Mouse (Mus musculus): ENCODE results near the gene Slc22a14. TPM values are rescaled to one million over a fixed set of nuclear protein-coding genes. Genes with fewer than 3 reads are reported as not detected.
A peak's percentile ranks its signal among the peaks of the same experiment; 100 is the strongest.

Slc22a14 gene
- total RNA-seq, 4 experiments from 2014 or later, result 0.20 TPM; not detected in 3

DNA sequence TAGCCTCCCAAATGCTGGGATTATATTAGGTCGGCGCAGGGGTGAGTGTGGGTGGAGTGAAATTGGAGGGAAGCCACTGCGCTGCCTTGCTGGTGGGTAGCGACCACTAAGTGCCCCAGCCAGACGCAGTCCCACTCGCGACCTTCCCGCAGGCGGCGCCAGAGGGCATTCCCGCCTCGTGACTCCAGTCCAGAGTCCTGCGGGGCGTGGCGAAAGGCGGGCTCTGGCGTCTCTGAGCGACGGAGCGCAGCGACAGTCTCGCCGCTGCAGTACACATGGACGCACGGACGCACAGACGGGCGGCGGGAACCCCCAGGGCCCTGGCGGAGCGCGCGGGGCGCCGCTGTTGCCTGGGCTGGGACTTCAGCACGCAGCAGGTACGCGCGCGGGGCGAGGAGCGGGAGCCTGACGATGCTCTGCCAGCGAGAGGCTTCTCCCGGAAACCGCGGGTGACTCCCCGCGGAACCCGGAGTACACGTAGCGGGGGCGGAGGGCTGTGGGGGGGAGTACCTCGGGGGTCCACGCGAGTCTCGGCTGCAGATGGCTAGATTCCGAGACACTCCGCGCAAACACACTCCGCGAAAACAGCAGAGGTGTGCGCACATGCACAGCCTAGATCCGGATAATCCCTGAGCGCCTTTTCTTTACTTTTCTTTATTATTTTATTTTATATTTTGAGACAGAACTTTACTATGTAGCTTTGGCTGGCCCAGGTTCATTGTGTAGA is 7.9 kb downstream of the Slc22a14 start, which contains the start of gene Xylb:
TSS of gene Xylb (plus strand) at position 51 of the 727 bp plus-strand sequence.
- DNase-seq (ENCODE audit: low spot score in 2 of 2), result peak; percentile 81 to 86

DNA sequence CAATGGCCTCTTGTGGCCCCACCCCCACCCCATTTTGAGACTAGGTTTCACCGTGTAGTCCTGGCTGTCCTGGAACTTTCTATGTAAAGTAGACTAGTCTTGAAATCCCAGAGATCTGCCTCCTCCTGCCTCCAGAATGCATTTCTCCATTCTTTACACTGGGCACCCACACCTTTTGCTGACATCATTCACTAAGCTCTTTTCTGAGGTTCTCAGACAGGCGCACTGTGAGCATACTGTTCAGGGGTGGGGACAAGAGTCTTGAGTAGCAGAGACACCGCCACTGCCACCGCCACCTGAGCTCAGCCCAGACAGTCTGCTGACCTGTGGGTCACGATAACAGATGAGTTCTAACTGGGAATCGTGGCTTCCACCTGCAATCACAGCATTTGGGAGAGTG is 9.4 kb downstream of the Slc22a14 start:
- no peak for DNase-seq (ENCODE audit: low spot score in 2 of 2)

DNA sequence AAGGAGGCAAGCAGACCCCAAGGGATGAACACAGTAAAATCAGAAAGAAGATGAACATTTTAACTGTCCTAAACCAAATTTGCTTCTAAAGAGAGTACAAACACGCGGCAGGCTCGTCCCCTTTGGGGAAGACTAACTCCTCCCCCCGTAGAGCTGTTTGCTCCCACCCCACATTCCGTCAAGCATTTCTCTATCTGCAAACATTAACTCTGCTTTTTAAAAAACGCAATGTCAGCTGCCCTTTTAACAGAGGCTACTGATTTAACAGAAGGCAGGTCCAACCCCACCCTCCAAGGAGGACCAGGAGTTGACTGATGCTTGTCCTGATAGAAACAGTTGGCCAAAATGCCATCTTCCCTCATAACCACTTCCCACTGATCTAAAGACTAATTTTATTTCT is 11.4 kb downstream of the Slc22a14 start:
- DNase-seq (ENCODE audit: low spot score in 2 of 2), result no peak

DNA sequence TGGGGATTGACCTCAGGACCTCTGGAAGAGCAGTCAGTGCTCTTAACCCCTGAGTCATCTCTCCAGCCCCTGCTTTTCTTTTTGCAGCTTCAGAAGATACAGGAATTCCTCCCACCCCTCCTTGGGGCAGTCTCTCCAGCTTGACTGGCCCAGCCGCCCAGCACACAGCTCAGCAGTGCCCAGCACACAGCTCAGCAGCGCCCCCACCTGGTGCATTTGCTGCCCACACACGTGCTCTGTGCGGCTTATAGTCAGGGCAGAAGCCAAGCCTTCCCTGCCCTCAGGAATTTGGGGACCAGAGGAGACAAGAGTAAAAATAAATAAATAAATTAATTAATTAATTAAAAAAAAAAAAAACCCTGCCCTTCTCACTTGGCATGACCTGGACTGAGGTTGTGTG is 13.3 kb downstream of the Slc22a14 start:
- peak in 1 of 2 experiments; percentile 63 for DNase-seq (ENCODE audit: low spot score in 2 of 2)

DNA sequence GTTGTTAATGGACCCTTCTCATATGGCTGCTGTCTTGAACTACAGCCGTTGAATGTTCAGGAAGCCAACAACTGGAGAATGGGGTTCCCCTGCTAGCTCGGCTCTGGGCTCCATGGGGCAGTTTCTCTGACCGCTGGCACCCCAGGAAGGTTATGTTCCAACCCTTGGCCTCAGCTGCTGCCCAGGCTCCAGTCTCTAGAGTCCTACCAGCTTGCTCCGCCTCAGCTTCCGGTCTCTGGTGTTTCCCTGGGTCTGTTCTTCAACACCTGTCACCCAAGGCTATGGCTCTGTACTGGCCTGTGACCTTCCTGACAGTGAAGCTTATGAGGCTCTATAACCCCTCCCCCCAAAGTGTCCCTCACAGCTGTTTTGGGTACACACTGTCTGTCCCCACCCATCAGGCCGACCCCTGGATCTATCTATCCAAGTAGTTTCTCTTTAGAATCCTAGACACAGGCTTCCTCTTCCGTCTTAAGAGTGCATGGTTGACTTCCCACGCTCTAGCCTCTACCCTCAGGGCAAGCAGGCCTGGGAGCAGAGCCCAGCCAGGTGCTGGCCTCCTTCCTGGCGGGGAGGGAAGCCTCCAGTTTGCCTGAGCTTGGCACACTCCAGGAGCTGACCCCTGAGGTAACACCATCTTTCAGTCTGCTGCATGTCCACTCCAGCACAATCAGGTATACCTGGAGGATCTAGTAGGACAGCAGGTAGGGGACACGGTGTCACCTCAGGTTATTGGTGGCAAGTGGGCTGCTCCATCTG is 14.2 kb downstream of the Slc22a14 start:
- no peak for DNase-seq (ENCODE audit: low spot score in 2 of 2)

DNA sequence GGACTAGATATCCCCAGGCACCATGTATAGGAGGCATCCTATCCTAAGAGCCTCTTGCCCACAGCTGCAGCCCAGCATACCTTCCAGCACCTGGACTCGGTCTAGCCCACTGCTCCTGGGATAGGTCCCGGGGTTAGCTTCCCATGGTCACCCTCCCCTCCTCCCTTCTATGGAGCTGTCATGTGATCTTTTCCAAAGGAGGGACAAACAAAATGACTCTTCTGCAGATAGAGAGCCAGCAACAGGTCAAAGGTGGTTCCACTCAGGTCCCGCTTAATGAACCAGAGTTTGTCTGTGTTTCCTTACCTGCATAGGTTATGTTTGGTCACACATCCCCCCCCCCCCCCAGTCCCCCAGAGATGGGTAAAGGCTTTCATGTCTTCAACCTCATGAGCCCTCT is 14.8 kb downstream of the Slc22a14 start:
- no peak for DNase-seq (ENCODE audit: low spot score in 2 of 2)

DNA sequence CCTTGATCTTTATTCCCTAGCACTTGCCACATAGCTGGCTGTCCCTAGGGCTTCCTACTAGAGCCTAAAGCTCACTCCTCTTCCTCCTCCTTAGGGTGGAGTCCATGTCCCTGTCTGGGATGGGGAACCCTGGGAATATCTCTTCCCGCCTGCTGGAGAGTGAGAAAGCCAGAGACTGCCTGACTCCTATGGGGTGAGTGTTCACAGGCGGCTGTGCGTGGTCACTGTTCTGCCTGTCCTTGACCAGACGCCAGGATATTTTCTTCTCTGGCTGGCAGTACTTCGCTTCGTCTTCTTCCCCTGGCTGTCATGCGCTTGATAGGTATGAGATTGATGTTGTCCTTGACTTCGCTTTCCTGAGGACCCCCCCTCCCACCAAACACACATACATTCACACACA is 19.0 kb downstream of the Slc22a14 start:
- no peak for DNase-seq (ENCODE audit: low spot score in 2 of 2)

DNA sequence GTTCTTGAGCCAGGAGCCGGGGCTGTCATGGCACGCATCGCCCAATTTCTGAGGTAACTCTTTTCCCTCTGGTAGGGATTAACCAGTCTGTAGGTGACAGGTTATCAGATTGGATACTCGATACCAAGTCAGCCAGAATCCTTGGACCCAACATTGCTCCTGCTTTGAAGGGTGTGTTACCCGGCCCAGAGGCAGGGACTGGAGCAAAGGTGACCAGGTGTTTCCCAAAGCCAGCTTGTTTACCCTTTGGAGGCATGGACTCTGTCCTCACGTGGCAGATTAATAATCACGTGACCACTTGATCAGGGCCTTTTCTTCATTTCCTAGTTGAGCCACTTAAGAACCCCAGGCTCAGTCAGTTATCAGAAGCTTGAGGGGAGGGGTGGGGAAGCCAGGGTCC is 22.6 kb downstream of the Slc22a14 start:
- DNase-seq (ENCODE audit: low spot score in 2 of 2), result no peak

DNA sequence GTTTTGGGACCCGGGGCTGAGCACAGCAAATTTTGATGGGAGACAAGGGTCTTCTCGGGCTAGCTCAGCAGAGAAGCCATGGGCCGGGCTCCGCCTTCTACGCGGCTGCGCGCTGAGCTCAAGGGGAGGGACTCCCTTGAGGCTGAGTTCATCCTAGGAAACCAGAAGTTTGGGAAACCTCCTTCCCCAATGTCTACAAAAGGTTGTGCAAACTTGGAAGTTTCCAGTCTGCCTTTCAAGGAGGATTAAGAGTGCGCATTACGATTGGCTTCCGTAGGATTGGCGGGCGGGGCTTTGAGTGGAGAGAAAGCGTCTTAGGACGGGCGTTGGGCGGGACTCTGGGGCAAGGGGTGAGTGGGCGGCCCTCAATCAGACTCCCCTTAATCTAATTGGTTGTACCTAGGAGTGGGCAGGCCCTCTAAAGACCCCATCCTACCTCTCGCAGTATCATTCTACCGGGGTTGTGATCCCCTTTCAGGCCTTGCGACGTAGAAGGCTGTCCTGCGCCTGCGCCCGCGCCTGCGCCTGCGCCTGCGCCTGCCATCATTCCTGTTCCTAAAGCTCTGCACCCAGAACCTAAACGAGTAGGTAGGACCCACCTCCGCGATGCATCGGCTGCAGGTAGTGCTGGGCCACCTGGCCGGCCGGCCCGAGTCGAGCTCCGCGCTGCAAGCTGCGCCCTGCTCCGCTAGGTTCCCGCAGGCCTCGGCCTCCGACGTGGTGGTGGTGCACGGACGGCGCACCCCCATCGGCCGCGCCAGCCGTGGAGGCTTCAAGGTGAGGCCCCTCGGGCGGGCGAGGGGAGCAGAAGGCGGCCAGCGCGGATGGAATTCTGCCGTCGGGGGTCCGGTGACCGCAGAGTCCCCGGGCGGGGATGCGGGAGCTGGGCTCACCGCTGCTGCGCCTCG is 24.2 kb downstream of the Slc22a14 start, which contains the start of gene Myd88:
TSS of gene Myd88 (minus strand) at position 503 of the 908 bp plus-strand sequence.
- DNase-seq (ENCODE audit: low spot score in 2 of 2), result peak; percentile 95 to 98

DNA sequence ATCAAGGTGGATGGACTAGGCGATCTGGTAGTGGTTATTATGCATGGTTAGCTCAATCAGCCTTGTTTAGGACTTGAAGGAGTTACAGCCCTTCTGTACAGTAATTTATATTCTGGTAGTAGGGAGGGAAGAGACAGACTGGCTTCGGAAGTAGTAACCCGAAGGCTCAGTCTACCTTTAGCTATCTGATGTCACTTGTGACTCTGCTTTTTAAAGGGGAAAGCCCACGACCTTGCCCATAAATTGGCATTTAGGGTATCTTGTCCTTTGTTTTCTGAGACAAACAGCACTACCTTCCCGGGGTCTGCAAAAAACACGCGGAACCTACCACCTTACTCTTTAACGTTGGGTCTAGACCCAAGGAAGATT is 25.2 kb downstream of the Slc22a14 start:
- DNase-seq (ENCODE audit: low spot score in 2 of 2), result no peak

DNA sequence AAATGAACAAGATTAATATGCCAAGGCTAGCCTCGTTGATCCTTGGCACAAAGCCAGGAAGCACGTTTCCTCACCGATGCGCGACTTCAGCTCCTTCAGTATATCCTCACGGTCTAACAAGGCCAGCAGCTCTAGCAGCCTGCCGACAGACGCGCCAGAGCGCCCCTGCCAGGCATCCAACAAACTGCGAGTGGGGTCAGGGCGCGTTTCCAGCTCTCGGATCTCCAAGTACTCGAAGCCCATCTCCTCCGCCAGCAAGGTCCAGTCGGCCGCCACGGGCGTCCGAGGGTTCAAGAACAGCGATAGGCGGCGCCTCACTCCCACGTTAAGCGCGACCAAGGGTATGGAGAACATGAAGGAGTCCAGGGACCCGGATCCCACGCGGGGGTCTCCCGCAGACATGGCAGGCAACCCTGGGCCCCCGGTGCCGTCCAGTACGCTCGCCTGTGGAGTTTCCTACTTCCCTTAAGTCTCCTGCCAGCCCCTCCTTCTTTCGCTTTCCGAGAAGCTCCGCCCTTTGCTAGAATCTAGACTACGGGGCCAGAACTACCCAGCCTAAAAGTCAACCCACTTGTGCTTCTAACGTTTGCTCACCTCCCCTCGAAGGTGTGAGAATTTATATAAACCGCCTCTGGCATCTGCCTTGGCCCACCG is 25.7 kb downstream of the Slc22a14 start, which contains the start of gene Acaa1a:
TSS of gene Acaa1a (plus strand) at position 119 of the 654 bp plus-strand sequence.
- DNase-seq (ENCODE audit: low spot score in 2 of 2), result peak in 1 of 2 experiments; percentile 52

DNA sequence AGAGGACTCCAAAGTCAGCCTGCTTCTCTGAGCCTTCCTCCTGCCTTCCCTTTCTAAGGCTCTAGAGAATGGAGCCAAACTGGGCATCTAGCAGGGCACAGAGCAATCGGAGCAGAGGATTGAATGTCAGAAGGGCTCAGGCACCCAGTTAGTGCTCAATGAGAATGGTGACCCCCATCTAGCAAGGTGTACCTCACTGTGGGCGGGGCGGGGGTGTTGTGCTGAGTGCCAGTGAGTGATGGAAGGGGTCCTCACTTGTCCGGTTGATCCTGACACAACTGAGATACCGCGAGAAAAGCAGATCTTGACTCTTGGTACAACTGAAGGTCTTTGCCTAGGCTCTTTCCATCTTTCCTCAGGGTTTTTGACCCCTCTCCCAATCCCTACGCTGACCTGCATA is 26.2 kb downstream of the Slc22a14 start:
- no peak for DNase-seq (ENCODE audit: low spot score in 2 of 2)

DNA sequence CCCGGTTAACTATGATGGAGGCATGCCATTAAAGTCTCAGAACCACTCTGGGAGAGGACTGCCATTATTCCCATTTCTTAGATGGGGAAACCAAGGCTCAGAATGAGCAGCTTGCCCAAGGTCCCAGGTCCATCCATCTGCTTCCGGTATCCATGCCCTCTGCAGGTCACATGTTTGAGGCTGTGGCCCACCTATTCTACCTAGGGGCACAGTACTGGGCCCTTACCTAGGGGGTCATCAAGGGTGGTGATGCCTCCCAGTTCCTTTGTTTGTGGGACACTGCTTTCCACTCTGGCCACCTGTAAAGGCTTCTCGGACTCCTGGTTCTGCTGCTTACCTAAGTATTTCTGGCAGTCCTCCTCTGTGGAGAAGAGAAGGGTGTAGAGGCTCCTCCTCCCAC is 27.0 kb downstream of the Slc22a14 start:
- no peak for DNase-seq (ENCODE audit: low spot score in 2 of 2)

DNA sequence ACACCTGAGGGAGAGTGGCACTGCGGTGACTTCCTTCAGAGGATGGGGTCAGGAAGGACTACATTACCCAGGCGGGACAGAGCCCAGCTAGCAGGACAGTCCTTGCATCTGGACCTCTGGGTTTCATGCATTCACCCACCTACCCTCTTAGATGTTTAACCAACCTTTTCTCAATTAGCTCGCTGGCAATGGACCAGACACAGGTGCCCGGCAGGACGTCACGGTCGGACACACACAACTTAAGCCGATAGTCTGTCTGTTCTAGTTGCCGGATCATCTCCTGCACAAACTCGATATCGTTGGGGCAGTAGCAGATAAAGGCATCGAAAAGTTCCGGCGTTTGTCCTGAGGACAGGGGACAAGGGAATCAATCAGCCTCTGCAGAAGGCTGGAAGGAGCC is 27.5 kb downstream of the Slc22a14 start:
- DNase-seq (ENCODE audit: low spot score in 2 of 2), result no peak

DNA sequence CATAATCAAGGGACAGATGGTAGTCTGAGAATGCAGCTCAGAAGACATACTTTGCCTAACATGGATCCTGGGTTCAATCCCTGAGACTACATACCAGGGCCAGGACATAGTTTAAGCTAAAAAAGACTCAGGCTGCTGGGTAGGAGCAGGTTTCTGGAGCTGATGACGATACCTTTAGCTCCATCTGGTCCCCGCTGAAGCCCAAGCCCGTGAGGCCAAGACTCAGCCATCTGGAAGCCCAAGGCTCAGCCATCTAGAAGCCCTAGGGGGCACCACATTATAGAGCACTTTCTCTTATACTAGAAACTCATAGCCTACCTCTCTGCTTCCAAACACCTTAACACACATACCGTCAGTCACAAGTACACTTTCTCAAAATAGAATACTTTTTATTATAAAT is 29.8 kb downstream of the Slc22a14 start:
- DNase-seq (ENCODE audit: low spot score in 2 of 2), result no peak

DNA sequence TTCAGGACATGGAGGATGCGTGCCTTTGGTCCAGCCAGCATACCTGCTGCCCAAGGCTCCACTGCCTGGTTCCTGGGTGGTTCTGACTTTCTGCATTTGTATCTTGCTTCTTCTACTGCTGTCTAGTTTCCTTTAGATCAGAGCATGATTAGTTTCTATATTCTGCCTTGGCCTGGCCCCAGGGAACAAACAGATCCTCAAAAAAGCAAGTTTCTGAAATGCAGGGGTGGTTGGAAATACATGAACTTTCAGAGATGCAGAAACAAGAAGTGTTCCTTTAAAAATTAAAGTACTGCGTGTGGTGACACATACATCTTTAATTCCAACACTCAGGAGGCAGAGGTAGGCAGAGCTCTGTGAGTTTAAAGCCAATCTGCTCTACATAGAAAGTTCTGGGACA is 30.5 kb downstream of the Slc22a14 start:
- DNase-seq (ENCODE audit: low spot score in 2 of 2), result no peak

DNA sequence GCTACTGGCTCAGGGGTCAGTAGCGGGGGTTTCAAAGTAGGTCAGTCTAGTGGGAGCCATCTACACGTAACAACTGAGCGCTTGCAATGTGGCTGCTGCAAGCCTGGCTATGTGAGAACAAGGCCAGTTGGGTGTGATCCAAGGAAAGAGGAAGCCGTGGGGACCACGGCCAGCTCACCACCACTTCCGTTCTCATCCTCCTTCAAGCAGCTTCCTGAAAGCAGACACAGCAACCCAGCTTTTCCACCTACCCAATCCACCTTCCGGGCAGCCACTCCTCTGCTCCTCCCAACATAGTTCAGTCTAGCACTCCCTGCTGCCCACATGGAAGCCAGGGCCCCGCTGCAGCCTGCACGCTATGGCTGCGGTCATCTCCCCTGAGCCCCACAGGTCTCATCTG is 31.0 kb downstream of the Slc22a14 start:
- no peak for DNase-seq (ENCODE audit: low spot score in 2 of 2)

DNA sequence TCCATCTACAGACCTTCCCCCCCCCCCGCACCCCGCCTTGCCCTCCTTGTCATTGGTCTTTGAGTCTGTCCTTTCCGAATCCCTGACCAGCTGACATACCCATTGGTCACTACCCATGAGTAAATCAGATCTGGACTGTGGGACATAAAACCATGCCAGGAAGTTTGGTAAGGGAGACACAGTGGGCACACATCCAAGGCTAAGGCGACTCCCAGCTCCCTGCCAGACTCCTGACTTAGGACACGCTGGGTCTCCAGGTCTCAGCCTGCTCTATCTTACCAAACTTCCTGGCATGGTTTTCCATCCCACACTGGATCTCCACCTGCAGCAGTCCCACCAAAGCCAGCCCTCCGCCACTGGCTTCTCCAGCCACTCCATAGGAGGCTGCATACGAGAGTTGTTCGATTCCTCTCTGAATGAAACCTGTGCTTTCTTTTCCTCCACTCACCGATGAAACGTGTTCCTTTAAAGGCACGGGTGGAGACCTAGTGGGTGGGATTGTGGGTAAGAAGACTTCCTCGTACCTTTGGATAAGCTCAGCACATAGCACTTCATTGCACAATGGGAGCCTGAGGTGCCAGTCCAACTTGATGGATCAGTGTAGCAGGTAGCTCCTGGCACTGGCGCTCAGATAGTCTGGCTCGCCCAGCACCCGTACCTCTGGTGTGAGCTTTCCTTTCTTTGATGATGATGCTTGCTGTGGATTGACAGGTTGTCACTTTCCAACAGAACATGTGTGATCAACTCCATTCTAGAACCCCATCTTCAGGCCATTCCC is 35.0 kb downstream of the Slc22a14 start:
- no peak for DNase-seq (ENCODE audit: low spot score in 2 of 2)

DNA sequence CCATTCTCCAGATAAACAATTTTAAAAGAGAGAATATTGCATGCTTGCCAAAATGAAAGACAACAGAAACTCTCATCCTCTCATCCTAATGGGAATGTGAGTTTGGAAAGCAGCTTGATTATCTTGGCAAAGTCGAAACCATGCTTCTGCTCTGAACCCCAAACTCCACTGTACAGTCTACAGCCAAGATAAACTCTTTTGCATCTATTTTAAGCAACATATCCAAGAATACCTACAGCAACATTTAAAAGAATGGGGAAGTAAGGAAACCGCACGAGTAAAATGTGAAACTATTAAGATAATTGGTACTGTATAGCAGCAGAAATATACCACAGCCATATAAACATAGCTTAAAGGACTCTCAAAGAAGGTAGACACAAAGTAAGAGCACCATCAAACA is 36.9 kb downstream of the Slc22a14 start:
- DNase-seq (ENCODE audit: low spot score in 2 of 2), result no peak

DNA sequence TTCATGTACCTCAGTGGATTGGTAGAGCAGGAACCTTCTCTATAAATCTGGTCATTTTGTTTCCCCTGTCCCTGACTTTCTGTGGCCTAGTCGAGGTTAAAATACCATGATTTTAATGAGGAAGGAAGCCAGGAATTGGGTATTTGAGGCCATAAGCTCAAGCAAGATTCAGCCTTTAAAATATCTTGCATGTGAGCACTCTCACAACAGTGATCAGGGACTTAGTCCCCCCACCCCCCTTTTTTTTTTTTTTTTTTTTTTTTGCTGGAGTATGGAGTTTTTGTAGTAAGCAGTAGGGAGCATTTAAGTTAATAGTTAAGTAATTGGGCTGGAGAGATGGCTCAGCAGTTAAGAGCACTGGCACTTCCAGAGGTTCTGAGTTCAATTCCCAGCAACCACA is 41.2 kb downstream of the Slc22a14 start:
- no peak for DNase-seq (ENCODE audit: low spot score in 2 of 2)
